Mouse (Mus musculus) gonadal fat pad, adult 2 months (tissue): ENCODE measurements around the gene Park7. TPM values are rescaled to one million over a fixed set of nuclear protein-coding genes. Genes with fewer than 3 reads are reported as not detected.
"Not testable (repeated sequence)": the region's sequence is repeated elsewhere in the genome, so short reads cannot be mapped to it uniquely, and the experiment has no call there.

Experiments
- DNase-seq: peaks from one replicate; pipeline ENCODE4 v3.0.0-alpha.2; 2012; ENCODE audit warnings: low read depth
- polyA plus RNA-seq: library from polyadenylated mRNA; depleted of rRNA; stranded (reverse); fragments of >200 nt; gene quantifications from 2 replicates; pipeline ENCODE4 v1.2.3, GENCODE M21; 2012

Park7 gene
- polyA plus RNA-seq, 1 experiment: 190 TPM

DNA sequence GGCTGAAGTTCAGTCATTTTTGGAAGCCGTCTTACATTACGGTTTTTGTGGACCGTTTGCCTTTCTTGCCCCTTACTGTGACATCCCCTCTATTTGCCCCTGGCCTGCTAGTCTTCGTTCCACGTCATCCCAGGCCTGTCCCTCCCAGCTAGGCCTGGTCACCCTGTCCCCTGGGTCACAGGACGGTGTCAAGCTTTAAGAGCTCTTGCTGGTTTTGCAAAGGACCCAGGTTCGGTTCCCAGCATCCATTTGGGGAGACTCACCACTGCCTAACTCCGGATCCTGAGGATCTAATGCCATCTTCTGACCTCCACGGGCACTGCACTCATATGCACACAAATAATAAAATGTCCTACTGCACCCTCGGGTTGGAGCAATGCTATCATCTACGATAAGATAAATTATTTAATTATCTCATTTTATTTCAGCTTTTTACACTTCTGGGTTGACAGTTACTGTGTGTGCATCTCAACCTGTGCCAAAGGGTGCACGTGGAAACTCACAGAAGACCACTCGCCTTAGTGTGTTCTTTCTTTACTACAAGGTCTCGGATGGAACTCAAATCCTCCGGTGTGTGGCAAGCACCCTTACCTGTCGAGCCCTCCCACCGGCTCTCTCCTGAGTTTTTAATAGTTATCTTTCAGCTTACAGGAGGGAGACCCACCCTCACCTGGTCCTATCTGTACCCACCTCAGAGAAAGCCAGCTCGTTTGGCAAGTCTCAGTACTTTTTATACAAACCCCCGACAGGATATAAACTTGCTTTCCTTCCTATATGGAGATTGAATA is 3.9 kb downstream of the Park7 start:
- no peak for DNase-seq

GRCm38 (mm10) chr4:150909451-150910156 is 4.6 kb downstream of the Park7 start:
- peak; percentile 94 for DNase-seq

DNA sequence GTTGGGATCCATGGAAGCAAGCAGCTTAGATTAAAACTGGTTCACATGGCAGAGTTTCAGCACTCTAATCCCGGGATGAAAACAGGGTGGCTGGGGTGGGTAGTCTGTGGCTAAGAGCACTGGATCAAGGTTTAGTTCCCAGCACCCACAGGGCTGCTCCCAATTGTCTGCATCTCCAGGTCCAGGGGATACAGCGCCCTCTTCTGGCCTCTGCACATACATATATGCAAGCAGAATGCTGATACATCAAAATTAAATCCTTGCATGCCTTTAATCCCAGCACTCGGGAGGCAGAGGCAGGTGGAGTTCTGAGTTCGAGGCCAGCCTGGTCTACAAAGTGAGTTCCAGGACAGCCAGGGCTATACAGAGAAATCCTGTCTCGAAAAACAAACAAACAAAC is 5.7 kb downstream of the Park7 start:
- DNase-seq: not testable (repeated sequence)

DNA sequence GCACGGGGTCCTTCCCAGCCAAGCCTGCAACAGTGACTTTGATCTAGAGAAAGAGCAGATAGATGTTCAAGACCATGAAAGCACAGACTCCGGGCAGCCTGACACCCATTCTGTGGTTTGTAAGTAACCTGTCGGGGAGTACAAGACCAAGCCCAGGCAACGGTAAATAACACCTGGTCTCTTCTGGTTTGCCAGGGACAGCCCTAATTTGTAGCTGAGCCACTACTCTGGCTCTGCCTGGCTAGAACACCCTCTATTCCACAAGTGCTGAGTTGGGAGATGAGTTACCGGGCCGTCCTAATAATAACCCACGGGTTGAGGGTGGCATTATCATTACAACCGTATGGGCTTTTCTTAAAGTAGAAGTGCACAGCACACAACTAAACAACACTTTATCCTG is 7.1 kb downstream of the Park7 start:
- DNase-seq: no peak

- DNase-seq: no peak
Observed at GRCm38 (mm10) chr4:150903091-150903742, 11.0 kb downstream of the Park7 start.

GRCm38 (mm10) chr4:150902062-150902461 is 12.2 kb downstream of the Park7 start:
- DNase-seq: no peak

DNA sequence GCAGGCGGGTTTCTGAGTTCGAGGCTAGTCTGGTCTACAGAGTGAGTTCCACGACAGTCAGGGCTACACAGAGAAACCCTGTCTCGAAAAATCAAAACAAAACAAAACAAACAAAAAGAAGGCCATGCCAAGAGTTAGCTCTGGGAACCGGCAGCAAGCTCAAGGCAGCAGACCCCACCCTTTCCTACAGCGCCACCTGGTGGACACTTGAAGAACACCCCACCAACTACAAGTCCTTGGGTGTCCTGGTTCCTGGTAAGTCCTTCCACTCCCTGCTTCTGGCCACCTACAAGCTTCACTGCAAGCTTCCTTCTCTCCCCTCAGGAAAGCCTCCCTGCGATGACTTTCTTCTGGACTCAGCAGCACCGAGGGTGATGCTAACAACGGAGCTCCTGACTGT is 12.6 kb downstream of the Park7 start:
- no peak for DNase-seq

DNA sequence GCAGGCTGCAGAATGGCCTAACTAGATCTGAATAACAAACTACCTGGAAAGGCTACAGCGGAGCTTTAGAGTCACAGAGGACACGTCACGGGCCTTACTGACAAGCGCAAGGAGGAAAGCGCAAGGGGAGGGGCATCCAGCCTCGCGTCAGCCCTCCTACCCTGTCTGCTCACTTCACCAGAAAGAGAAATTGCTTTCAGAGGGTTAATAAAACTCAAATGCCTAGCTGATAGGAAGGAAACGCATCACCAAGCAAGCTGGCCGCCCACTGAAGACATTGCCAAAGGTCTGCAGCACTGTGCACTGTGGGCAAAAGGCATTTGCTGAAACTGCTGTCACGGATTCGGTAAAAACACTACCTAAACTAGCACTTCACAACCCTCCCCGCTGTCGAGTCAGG is 13.8 kb downstream of the Park7 start:
- DNase-seq: no peak

DNA sequence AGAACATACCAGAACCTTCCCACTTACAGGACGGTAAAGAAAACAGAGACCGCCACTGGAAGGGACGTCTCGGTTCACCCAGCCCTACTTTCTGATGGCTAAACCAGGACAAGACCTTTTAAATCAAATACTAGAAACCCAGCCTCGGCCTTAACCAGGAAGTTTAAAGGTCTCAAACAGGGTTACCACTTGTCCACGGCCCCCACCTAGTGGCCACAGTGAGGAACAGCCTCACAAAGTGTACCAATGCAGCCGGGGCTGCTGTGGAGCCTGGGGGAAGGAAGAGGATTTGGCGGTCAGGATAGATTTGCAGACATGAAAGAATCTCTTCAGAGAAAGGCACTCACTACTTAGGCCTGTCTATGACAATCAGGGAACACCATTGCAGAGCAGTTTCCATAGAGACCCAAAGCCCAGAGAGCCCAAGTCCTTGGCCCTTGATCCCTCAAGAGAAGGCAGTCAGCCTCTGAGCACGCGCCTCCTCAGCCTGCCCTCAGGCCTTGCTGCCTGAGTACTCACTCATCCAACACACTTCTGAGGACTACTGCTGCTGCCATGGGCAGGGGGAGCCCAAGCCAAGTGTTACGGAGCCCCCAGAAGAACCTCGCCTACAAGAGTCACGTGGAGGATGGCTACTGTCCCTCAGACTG is 15.4 kb downstream of the Park7 start:
- DNase-seq: no peak

- DNase-seq: no peak
Observed at GRCm38 (mm10) chr4:150896896-150897624, 17.2 kb downstream of the Park7 start.

DNA sequence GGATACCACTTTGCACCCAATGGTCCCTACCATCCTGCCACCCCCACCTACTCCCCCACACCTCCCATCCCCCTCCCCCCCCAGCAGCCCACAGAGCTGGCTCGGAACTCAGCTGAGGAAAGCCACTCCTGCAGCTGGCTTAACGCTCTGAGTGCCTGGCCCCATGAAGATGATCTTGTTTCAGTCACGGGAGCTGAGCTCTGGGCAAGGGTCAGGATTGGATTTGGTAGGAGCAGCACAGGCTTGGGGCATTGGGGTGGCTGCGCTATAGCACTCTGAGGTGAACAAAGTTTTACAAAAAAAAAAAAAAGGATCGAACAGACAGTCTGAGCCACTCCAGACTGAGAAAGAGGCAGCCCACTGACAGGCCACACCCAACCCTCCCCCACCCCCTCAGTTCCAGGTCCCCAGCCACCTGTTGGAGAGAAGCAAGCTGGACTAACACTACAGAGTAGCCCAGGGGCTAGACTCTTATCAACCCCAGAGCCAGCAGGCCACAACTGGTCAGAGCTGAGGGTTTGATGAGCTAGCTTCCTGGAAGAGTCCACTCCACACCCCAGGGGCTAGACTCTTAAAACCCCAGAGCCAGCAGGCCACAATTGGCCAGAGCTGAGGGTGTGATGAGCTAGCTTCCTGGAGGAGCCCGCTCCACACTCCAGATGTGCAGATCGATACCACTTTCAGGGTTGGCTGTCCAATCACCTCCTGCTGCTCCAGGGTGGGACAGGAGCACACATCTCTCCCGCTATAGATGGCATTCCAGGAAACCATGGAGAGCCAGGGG is 19.3 kb downstream of the Park7 start:
- DNase-seq: no peak

DNA sequence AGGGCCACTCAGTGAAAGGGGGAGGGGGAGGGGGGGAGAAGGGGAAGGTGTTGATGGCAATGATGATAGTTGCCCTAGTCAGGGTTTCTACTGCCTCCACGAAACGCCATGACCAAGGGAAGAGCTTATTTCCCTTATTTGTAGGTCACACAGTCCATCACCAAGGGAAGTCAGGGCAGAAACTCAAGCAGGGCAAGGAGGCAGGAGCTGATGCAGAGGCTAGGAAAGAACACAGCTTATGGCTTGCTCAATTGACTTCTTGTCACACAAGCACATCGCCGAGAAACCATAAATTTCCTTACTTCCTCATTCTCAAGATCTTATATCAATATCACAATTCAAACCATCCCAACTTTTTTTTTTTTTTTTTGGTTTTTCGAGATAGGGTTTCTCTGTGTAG is 22.9 kb downstream of the Park7 start:
- no peak for DNase-seq

DNA sequence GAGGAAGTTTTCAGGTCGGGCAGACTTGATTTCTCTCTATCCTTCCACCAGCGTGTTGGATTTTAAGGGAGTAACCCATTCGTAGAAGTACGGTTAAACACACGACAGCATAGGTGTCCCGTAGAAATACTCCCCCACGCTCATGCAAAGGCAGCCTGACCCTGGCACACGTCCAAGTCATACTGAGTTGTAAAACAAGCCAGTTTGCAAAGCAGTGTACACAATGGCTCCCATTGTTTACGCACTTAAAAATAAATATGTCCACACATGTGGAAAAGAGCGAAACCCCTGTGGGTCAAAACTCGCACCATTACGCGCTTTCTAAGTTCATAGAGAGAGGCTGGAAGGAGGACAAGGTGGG is 24.3 kb downstream of the Park7 start:
- DNase-seq: no peak

GRCm38 (mm10) chr4:150889273-150889954 is 24.8 kb downstream of the Park7 start:
- DNase-seq: no peak

DNA sequence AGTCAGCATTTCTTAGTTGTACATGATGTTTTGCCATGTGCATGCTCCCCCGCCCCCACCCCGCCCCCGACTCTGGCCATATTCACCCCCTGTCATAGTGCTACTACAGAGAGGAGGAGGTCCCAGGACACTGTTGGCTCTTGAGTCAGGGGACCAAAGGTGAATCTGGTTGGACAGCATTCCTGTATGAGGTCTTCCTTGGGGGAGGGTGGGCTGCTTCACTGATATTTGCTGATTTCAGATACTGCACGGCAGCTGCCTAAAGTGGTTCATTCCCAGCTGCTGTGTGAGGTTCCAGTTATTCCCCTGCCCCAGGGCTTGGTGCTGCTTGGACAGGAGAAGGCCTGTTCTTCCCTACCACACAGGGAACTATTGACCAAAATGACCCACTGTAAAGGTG is 25.7 kb downstream of the Park7 start:
- no peak for DNase-seq

GRCm38 (mm10) chr4:150887903-150888302 is 26.3 kb downstream of the Park7 start:
- DNase-seq: no peak

DNA sequence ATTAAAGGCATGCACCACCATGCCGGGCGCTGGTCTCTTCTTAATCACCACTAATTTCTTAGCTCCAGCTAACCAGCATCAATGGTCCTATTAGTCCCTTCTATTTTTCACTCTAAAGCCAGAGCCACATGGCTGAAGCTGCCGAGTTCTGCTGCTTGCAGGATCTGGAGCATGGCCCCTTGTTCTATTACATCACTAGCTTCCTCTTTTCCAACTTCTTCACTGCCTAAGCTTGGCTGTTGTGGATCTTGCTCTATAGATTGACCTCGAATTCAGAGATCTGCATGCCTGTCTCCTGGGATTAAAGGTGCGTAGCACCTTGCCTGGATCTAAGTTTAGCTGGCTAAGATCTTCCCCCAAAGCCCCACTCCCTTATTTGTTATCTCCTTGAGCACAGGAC is 31.6 kb downstream of the Park7 start:
- DNase-seq: no peak

DNA sequence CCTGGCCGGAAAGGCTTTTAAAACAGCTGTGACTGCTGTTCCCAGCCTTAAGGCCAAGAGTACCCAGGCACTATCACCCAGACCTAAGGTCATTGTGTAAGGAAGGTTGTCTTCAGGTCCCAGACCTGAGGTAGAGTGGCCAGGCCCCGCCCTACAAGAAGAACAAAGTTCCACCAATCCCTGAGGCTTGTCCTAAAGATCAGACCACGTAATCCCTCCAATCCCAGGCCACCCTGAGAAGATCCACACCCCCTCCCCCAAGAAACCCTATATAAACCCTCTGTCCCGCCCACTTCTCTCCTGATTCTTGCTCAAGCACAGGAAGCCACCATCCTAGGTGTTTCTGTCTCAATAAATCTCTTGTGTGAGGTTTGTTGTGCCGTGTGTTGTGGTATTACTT is 33.9 kb downstream of the Park7 start:
- DNase-seq: no peak

GRCm38 (mm10) chr4:150879631-150880030 is 34.6 kb downstream of the Park7 start:
- DNase-seq: no peak

GRCm38 (mm10) chr4:150875393-150875792 is 38.8 kb downstream of the Park7 start:
- DNase-seq: no peak
